Mouse (Mus musculus) testis, adult 2 months (tissue): Measurements from ENCODE around the gene Utp4.

ENCODE experiments used
- CTCF ChIP-seq: fragments of 200-500 bp; IDR thresholded peaks from 2 replicates; pipeline ENCODE4 v1.5.1; 2012; ENCODE audit warnings: low read depth, mild to moderate bottlenecking, inconsistent platforms, low read length, moderate library complexity; ENCODE audit not compliant: control insufficient read depth, insufficient read depth, insufficient replicate concordance
- POLR2A ChIP-seq: fragments of 200-500 bp; IDR thresholded peaks from 2 replicates; pipeline ENCODE4 v1.6.1; 2012; ENCODE audit warnings: low read depth, mild to moderate bottlenecking, inconsistent platforms, low read length, moderate library complexity; ENCODE audit not compliant: control insufficient read depth

GRCm38 (mm10) chr8:106935899-106936477 lies 42.6 kb downstream of the Utp4 start:
- TF ChIP-seq CTCF: no peak
- no peak for TF ChIP-seq POLR2A
